Mouse (Mus musculus) right cerebral cortex, postnatal 10 days (tissue): Measurements from ENCODE around the gene Entpd7.

Experiments used
- DNase-seq, 2 experiments: peaks; one replicate each; pipeline ENCODE4 v3.0.0; 2021; ENCODE audit warnings: low spot score in 2 of 2

The Entpd7 gene

DNA sequence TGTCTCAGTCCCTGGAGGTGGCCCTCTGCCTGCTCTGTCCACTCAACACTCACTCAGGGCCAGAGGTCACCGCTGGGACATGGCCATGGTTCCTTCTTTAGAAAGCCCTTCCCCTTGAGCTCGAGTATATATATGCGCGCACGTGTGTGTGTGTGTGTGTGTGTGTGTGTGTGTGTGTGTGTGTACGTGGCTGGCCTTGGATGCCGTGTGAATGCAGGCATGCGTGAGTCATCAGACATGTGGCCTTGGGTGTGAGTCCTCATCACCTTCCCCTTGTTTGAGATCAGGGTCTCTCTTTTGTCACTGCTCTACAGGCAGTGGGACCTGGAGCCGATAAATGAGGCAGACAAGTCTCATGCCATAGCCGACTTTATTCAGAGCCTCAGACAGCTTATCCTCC, 34.0 kb downstream of the Entpd7 start:
- no peak for DNase-seq

DNA sequence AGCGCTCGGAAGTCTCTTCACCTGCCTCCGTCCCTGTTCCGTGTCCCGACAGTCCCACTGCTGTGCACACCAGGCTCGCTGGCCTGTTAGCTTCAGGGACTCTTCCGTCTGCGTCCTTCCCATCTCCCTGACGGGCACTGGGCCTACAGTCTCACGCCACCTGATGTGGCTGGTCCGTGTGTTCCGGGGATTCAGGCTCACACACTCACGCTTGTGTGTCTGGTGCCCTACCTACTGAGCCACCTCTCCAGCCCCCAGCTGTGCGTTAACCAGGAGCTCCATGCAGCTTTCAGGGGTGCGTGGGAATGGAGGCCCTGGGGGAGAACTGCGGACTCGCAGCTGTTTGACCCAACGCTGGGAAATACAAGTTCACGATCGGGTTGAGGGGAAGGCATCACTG, 34.7 kb downstream of the Entpd7 start:
- no peak for DNase-seq

DNA sequence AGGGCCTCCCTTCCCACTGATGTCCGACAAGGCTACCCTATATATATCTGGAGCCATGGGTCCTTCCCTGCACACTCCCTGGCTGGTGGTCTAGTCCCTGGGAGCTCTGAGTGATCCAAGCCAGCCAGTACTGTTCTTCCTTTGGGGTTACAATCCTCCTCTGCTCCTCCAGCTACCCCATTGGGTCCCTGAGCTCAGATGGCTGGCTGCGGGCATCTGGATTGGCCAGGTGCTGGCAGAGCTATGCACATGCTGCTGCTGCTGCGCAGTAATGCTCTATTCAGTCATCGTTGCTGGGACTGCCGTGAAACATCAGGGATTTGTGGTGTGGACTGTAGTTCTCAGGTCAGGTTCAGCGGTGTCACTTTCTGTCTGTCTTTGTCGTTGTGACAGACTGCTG, 35.3 kb downstream of the Entpd7 start:
- DNase-seq, result no peak

DNA sequence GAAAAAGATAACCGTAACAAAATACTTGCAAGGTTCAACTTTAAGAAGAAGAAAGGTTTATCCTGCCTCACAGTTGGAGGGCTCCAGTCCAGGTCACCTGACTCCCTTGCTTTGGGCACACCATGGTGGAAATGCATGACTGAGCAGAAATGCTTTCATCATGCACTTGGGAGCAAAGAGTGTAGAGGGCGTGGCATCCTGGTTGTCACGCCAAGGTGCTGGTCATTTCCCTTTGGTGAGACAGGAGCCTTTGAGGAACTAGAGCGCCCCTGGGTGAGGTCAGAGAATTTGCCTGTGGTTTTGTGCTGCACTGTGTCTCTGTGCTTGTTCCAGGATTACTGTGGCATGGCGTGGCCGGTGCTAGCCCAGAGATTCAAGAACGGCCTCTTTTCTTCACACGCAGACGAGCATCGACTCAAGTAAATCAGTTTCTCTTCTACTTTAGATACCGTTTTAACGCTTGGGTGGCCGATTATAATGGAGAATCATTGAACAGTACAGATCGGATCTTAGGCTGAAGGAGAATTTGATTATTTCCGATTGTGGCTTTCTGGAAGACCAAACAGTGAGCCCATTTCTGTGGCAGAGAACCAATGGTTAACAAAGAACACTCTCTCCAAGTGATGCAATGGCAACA, 37.2 kb downstream of the Entpd7 start:
- DNase-seq, result no peak

DNA sequence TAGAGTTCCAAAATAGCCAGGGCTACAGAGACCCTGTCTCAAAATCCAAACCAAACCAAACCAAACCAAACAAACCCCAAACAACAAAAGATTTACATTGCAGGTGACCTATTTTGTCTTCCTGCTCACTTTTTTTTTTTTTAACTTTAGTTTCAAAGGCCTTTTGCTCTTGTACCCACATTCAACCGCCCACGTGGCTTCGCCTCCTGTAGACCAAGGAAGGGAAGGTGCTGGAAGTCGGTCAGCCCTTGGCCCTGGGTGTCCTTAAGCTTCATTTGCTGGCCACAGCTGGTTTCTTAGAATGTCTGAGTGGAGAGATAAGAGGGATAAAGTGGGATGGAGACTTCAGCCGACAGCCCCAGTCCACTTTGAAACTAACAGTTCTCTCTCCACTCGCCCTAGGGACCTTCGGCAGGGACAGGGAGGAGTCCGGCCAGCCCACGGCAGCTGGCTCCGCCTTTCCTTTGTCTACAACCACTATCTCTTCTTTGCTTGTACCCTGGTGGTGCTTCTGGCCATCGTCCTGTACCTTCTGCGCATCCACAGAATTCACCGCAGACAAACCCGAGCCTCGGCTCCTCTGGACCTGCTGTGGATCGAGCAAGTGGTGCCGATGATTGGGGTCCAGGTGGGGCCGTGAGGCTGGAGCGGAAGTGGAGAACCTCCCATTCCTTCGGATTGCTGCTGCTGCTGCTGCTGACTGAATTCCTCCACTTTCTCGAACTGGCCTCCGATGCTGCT, 40.0 kb downstream of the Entpd7 start:
- DNase-seq, result no peak

DNA sequence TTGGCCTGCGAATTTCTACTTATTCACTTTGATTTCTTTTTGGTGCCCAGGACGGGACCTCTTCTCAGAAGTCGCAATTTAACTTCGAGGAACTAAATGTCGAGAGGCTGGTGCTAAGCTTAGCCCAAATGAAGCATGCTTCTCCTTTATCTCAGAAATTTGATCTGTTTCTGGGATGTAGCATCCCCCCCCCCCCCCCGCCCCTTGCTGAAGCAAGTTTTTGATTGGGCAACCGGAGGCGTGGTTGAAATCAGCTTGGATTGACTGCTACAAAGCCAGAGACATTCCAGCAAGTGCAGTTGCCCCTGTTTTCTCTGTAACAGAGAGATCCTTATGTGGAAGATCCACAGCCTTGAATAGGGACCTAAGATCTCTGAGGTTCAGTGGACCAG, 40.6 kb downstream of the Entpd7 start:
- no peak for DNase-seq

DNA sequence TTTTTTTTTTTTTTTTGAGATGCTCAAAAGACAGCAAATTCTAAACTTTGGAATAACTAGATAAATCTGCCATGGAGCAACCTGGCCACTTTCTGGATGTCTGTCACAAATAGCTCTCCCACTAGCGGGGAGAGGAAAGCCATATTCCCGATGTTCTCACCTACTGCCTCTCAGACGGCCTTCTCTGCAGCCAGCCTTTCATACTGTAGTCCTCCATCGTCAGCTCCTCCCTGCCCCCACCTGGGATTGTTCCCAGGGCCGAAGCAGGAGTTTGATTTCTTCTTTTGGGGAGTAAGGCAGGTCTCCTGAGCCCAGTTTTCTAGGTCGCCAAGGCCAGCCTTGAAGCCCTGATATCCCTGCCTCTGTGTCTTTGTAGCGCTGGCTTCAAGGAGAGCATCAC, 41.7 kb downstream of the Entpd7 start:
- no peak for DNase-seq

DNA sequence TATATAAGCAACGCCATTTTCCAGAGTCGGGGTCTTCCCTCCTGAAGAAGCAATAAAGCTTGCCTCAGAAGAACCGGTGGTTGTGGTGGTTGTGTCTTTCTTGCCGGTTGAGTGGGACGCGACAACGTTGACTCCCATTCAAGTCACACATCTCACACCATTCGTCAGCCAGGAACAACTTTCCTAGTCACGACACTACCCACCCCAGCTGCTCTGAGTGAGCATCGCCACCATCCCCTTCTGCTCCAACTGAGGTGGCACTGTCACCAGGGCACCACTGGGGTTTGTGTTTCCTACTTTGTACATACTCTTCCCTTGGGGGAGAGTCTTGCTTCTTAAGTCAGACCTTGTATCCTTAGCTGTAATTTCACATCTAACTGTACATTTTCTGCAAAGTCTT, 48.9 kb downstream of the Entpd7 start:
- no peak for DNase-seq

DNA sequence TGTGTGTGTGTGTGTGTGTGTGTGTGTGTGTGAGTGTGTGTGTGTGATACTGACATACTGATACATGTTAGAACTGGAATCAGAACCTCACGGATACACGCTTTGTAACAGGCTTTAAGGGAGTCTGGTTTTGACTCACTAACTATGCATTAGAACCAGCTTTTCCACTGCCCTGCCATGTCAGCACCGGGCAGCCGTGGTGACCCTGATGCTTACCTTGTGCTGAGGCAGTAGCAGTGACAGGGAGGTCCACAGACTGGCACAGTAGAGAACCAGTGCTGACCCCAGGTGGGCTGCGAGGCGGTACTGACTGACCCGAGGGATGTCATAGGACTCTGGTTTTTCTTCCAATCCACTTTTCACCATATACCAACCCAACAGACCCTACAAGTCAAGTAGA, 53.9 kb downstream of the Entpd7 start:
- no peak for DNase-seq

DNA sequence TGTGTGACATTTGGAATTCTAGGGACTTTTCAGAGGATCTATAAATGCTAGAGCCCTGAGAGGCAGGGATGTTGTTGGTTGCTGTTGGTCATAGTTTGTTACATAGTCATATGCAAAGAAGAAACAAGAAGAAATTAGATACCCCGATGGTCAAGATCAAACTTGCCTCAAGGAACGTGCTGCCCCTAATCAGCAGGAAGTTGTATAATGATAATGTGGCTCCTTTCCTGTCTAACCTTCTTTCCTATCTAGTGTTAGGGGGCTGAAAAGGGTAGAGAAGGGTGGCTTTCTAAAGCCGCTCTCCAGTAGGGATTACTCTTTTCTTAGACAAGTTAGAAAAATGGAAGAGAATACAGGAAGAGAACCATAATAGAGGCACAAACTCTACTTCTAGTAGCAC, 56.3 kb downstream of the Entpd7 start:
- no peak for DNase-seq

DNA sequence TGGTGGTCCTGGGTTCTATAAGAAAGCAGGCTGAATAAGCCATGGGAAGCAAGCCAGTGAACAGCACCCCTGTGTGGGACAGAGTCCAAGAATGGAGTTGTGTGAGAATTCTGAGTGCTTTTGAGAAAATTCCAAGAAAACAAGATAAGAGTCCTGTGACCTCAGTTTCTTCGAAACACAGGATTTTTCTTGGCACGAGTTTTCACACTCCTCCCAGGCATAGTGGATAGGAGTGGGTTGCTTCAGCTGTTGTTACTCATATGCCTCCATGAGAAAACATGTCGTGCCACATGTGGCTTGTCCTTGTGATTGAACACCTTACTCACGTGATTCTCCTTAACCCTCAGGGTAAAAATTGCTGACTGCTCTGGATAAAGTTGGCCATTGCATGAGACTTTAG, 58.4 kb downstream of the Entpd7 start:
- no peak for DNase-seq

DNA sequence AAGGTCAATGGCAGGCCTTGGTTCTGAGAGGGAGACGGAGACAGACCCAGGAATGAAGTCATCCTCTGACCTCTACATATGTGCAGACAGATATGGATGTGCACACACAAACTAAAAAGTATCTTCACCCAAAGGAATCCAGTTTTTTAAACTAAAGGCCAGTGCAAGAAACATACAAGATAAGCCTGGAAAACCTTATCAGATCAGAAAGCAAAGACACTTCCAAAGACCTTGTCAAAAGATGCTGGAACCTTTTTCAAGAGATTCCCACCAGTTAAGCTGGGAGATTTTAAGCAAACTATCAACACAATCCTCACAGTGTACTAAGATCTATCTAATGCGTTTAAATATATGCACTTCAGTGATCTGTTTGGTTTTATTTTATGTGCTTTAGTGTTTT, 60.5 kb downstream of the Entpd7 start:
- DNase-seq, result no peak

DNA sequence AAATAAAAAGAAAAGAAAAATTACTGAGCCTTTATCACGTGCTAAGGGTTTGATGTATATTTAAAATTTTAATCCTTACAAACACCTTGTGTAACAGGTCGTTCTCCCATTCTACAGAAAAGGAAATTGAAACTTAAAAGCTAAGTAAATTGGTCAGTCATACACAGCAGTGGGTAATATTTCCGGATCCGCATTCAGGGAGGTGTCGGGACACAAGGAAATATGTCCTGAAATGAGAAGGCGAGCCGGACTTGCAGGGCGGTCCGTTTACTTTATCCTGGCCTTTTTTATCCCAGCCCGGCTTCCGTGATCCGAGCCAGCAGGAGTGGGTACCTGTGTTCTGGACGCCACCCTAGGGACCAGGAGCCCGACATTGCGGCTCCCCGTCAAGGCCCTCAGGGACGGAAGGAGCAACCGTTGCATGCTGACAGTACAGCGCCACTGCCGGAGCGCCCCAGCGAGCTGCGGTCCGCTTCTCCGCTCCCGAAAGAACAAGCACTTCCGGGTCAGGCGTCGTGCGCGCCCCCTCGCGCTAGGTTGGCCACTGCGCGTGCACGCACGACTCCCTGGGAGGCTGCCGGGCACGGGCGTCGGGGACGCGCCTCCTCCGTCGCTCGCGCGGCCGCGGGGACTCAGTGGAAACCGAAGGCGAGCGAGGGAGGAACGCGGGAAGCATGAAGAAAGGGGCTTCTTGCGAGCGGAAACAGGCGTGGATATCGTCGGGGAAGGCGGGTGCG, 63.2 kb downstream of the Entpd7 start, which contains the start of the genes Cutc and Cox15:
TSS of gene Cutc (plus strand) at position 508 of the 737 bp plus-strand sequence.
TSS of gene Cox15 (minus strand) at position 512 of the 737 bp plus-strand sequence.
- DNase-seq, result peak; percentile 97 to 98

DNA sequence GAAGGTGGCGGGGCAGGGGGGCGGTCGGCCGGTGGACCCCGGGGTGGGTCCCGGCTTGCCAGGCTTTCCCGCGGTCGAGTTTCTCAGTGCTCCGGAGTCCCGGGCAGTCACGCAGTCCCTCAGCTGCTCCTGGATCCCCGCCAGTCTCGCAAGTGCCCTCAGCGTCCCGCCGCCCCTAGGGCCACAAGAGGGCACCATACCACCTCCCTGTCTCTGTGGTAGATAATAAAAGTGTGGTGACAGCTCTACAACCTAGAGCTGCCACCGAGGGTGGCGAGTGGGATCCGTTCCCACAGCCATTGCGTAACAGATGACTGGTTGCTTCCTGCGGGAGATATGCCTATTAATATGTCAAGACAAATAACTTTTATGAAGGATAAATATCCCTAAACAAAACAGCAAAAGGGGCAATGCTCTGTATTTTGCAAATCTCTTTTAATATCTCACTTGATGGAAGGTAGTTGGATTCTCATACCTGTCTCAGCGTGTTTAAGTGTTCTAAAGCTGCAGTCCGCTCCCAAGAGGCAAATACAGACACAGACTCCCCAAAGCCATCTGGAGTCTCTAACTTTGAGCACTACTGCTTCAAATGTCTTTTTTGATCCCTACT, 63.9 kb downstream of the Entpd7 start:
- peak; percentile 91 for DNase-seq

DNA sequence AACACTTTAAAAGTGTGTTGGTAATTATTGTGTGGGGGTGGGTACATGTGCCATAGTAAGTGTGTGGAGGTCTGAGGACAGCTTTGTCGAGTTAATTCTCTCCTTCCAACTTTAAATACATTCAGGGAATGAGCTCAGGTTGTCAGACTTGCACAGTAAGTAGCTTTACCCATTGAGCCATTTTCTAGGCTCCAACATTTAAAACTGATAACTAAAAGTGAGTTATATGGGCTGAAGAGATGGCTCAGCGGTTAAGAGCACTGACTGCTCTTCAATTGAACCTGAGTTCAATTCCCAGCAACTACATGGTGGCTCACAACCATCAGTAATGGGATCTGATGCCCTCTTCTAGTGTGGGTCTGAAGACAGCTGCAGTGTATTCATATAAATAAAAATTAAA, 64.8 kb downstream of the Entpd7 start:
- no peak for DNase-seq

DNA sequence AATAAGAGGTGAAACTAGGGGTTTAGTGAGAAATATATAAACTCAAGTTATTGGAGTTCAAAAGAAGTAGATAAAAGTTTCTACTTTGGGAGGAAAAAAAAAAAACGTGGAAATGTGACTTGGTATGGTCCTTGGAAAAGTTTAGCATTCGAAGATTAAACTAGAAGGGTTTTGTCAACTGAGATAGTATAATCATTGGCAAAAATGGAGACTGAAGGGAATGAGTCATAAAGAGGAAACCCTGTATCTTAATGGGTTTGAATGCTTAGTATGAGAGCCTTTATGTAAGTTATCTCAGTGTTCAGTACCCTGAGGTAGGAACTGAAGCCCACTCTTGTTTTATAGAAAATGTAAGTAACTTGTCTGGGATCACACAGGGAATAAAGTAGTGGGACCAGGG, 65.4 kb downstream of the Entpd7 start:
- no peak for DNase-seq

DNA sequence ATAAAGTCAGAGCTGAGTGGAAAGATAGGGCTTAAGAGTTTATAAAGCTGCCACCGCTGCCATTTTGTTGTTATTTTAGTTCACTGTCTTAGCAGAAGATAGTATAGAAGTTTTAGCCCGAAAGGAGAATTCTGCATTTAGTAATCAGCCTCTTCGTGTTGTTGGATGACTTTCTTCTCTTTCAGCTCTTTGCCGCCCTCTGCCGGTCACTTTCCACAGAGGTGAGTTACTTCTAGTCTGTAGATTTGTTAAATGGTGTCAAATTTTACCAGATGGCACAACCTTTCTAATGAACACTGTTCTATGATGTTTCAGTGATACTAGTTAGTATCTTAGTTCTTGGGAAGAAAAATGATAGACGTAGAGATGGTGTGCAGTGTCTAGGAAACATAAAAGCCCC, 71.0 kb downstream of the Entpd7 start:
- DNase-seq, result peak in 1 of 2 experiments; percentile 74

DNA sequence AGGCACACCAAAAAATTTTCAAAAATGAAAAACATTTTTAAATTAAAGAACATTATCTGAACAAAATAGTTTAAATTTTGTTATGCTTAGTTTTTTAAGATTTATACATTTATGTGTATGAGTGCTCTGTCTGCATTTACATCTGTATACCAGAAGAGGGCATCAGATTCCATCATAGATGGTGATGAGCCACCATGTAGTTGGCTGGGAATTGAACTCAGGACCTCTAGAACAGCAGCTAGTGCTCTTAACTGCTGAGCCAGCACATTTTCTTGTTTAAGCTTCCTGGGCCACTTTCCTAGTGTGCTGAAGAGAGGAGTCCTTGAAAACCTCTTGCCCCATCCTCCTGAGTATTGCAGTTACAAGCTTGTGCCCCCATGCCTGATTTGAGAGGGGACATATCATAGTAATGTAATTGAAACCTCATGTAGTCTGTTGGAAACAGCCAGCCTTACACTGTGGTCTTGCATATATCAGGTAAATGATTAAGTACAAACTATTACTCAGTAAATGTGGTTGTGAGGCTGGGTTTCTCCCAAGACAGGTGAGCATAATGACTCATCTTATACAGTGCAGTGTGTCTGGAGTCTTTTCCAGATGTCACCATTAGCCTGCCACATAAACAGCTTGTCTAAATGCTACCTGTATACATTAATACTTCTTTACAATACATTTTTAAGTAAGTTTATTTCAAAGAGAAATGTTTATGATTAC, 72.2 kb downstream of the Entpd7 start:
- DNase-seq, result no peak

DNA sequence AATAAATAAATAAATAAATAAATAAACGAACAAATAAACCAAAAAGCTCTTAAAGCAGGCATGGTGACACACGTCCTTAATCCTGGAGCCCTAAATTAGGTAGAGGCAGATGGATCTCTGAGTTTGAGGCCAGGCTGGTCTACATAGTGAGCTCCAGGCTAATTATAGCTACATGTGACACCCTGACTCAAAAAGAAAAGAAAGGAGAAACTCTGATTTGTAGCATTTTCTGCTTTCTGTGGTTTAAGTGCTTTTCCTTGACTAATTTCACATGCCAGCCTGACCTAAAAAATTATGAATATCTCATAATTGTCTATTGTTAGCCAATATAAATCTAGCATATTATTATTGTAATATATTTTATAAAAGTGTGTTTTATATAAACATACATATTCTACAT, 72.9 kb downstream of the Entpd7 start:
- no peak for DNase-seq

DNA sequence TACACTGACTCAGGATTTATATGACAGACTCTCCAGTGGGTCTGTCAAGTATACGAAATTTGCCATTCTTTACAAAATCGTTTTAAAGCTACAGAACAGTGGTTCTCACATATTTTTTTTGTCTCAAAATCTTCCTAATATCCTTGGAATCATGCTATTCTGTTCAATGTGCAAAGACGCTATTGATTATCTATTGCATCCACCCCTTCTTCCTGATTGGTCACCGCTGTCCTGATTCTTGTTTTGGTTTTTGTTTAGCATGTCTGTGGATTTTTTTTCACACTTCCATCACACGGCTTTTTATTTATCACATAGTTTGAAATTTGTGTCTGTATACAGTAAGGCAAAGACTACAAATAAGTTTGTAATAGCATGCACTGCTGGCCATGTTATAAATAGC, 77.0 kb downstream of the Entpd7 start:
- no peak for DNase-seq

DNA sequence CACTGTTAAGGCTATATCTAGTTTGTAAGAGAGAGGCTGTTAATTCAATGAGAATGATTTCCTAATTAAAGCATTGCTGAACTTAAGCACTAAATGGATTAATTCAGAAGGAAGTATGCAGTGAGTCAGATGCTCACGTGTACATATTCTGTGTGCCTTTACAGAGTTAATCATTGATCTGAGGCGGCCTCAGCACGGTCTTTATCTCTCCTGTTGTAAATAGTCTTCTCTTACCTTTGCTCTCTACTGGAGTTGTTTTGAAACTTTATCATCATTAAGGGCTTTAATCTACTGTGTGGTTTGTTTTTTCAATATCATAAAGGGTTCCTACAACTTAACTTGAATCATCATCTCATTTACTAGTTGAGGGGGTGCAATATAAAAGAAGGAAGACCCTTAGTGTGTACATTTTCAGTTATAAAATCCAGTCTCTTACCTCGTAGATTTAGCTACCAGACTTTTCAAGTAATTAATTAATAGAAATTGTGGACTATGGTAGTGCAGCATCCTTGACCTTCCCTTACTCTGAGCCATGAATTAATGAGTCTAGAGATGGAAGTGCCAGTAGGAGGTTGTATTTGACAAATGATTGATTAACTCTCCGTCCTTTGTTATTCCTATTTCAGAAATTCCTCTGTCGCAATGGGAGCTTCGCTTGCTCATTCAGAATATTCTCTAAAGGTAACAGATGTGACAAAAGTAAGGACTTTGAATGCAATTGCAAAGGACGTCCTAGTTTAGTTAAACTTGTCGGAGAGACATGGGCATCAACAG, 78.3 kb downstream of the Entpd7 start:
- no peak for DNase-seq
